Mouse (Mus musculus): ENCODE measurements around the gene Fam120b. TPM values are rescaled to one million over a fixed set of nuclear protein-coding genes. Genes with fewer than 3 reads are reported as not detected.

Gene Fam120b
- polyA plus RNA-seq, 1 experiment from 2014 or later: 35.7 TPM

- peaks cover 85% of the 10 kb centered on the region for H3K36me3 ChIP-seq
Observed at GRCm38 (mm10) chr17:15420021-15420603, 24.1 kb downstream of the Fam120b start.

GRCm38 (mm10) chr17:15421446-15421845 lies 25.4 kb downstream of the Fam120b start:
- no peak overlapping the region for H3K27ac ChIP-seq
- WGBS: 89% methylated on average over 6 of the region's 6 CpGs
- ATAC-seq (ENCODE audit: insufficient number of reproducible peaks, insufficient read depth, low FRiP score, low TSS enrichment): no peak
- H3K9ac ChIP-seq: no peak overlapping the region
- H3K36me3 ChIP-seq: peaks cover 84% of the 10 kb centered on the region
- no peak overlapping the region for H3K4me2 ChIP-seq (replicated peaks)
- no peak overlapping the region for H3K4me3 ChIP-seq
- no peaks in the 10 kb centered on the region for H3K9me3 ChIP-seq
- H3K27me3 ChIP-seq: no peaks in the 10 kb centered on the region
- no peaks in the 10 kb centered on the region for H3K4me1 ChIP-seq

More at GRCm38 (mm10) chr17:15420021-15420603, 24.1 kb downstream of the Fam120b start:
- Histone ChIP-seq H3K4me2 (replicated peaks) (no peak overlapping the region), H3K4me3 (no peak overlapping the region), H3K4me1 (no peaks in the 10 kb centered on the region), H3K27ac (no peak overlapping the region), H3K9ac (no peak overlapping the region), H3K27me3 (no peaks in the 10 kb centered on the region), H3K9me3 (no peaks in the 10 kb centered on the region)
- 92% methylated on average over 8 of the region's 8 CpGs for WGBS
- no peak for ATAC-seq (ENCODE audit: insufficient number of reproducible peaks, insufficient read depth, low FRiP score, low TSS enrichment)

GRCm38 (mm10) chr17:15422666-15423065 lies 26.7 kb downstream of the Fam120b start:
- 80% methylated on average over 9 of the region's 9 CpGs for WGBS
- no peak for ATAC-seq (ENCODE audit: insufficient number of reproducible peaks, insufficient read depth, low FRiP score, low TSS enrichment)
- no peak overlapping the region for H3K9ac ChIP-seq
- H3K27me3 ChIP-seq: no peaks in the 10 kb centered on the region
- H3K4me1 ChIP-seq: no peaks in the 10 kb centered on the region
- no peaks in the 10 kb centered on the region for H3K9me3 ChIP-seq
- no peak overlapping the region for H3K4me2 ChIP-seq (replicated peaks)
- H3K36me3 ChIP-seq: peaks cover 82% of the 10 kb centered on the region
- no peak overlapping the region for H3K4me3 ChIP-seq
- H3K27ac ChIP-seq: no peak overlapping the region

GRCm38 (mm10) chr17:15423080-15423765 lies 27.2 kb downstream of the Fam120b start:
- Histone ChIP-seq H3K27ac (no peak overlapping the region), H3K4me2 (replicated peaks) (no peak overlapping the region), H3K27me3 (no peaks in the 10 kb centered on the region), H3K9ac (no peak overlapping the region), H3K9me3 (no peaks in the 10 kb centered on the region), H3K4me1 (no peaks in the 10 kb centered on the region), H3K4me3 (no peak overlapping the region), H3K36me3 (peaks cover 81% of the 10 kb centered on the region)
- 83% methylated on average over 8 of the region's 8 CpGs for WGBS
- no peak for ATAC-seq (ENCODE audit: insufficient number of reproducible peaks, insufficient read depth, low FRiP score, low TSS enrichment)

GRCm38 (mm10) chr17:15425931-15426330 lies 29.9 kb downstream of the Fam120b start:
- WGBS: 86% methylated on average over 3 of the region's 3 CpGs
- Histone ChIP-seq H3K9ac (no peak overlapping the region), H3K4me2 (replicated peaks) (no peak overlapping the region), H3K9me3 (no peaks in the 10 kb centered on the region), H3K27ac (no peak overlapping the region), H3K4me3 (no peak overlapping the region), H3K4me1 (no peaks in the 10 kb centered on the region), H3K27me3 (no peaks in the 10 kb centered on the region), H3K36me3 (peaks cover 79% of the 10 kb centered on the region)
- no peak for ATAC-seq (ENCODE audit: insufficient number of reproducible peaks, insufficient read depth, low FRiP score, low TSS enrichment)

- Histone ChIP-seq H3K4me2 (replicated peaks) (no peak overlapping the region), H3K27ac (no peak overlapping the region), H3K27me3 (no peaks in the 10 kb centered on the region), H3K4me1 (no peaks in the 10 kb centered on the region), H3K4me3 (no peak overlapping the region), H3K36me3 (peaks cover 62% of the 10 kb centered on the region), H3K9me3 (no peaks in the 10 kb centered on the region), H3K9ac (no peak overlapping the region)
- no peak for ATAC-seq (ENCODE audit: insufficient number of reproducible peaks, insufficient read depth, low FRiP score, low TSS enrichment)
- 81% methylated on average over 6 of the region's 6 CpGs for WGBS
Observed at GRCm38 (mm10) chr17:15429451-15429850, 33.4 kb downstream of the Fam120b start.

GRCm38 (mm10) chr17:15429937-15430336 lies 33.9 kb downstream of the Fam120b start:
- Histone ChIP-seq H3K9ac (no peak overlapping the region), H3K9me3 (no peaks in the 10 kb centered on the region), H3K36me3 (peaks cover 59% of the 10 kb centered on the region), H3K4me2 (replicated peaks) (no peak overlapping the region), H3K27me3 (no peaks in the 10 kb centered on the region), H3K4me3 (no peak overlapping the region), H3K4me1 (no peaks in the 10 kb centered on the region), H3K27ac (no peak overlapping the region)
- WGBS: 76% methylated on average over 1 of the region's 1 CpGs
- no peak for ATAC-seq (ENCODE audit: insufficient number of reproducible peaks, insufficient read depth, low FRiP score, low TSS enrichment)

- Histone ChIP-seq H3K4me3 (no peak overlapping the region), H3K9me3 (no peaks in the 10 kb centered on the region), H3K27ac (no peak overlapping the region), H3K4me2 (replicated peaks) (no peak overlapping the region), H3K9ac (no peak overlapping the region), H3K4me1 (no peaks in the 10 kb centered on the region), H3K27me3 (no peaks in the 10 kb centered on the region), H3K36me3 (peaks cover 50% of the 10 kb centered on the region)
- no peak for ATAC-seq (ENCODE audit: insufficient number of reproducible peaks, insufficient read depth, low FRiP score, low TSS enrichment)
- 70% methylated on average over 5 of the region's 5 CpGs for WGBS
Observed at GRCm38 (mm10) chr17:15431021-15431514, 35.1 kb downstream of the Fam120b start.

- H3K27me3 ChIP-seq: no peaks in the 10 kb centered on the region
- H3K4me3 ChIP-seq: no peak overlapping the region
- H3K4me1 ChIP-seq: no peaks in the 10 kb centered on the region
- ATAC-seq (ENCODE audit: insufficient number of reproducible peaks, insufficient read depth, low FRiP score, low TSS enrichment): no peak
- 92% methylated on average over 4 of the region's 4 CpGs for WGBS
- H3K9ac ChIP-seq: no peak overlapping the region
- no peak overlapping the region for H3K4me2 ChIP-seq (replicated peaks)
- H3K9me3 ChIP-seq: no peaks in the 10 kb centered on the region
- H3K36me3 ChIP-seq: peaks cover 48% of the 10 kb centered on the region
- no peak overlapping the region for H3K27ac ChIP-seq
Observed at GRCm38 (mm10) chr17:15431551-15431950, 35.5 kb downstream of the Fam120b start.

- Histone ChIP-seq H3K27ac (no peak overlapping the region), H3K4me3 (no peak overlapping the region), H3K27me3 (no peaks in the 10 kb centered on the region), H3K36me3 (peaks cover 44% of the 10 kb centered on the region), H3K9me3 (no peaks in the 10 kb centered on the region), H3K4me2 (replicated peaks) (no peak overlapping the region), H3K9ac (no peak overlapping the region), H3K4me1 (no peaks in the 10 kb centered on the region)
- WGBS: 88% methylated on average over 3 of the region's 3 CpGs
- ATAC-seq (ENCODE audit: insufficient number of reproducible peaks, insufficient read depth, low FRiP score, low TSS enrichment): no peak
Observed at GRCm38 (mm10) chr17:15432036-15432435, 36.0 kb downstream of the Fam120b start.

GRCm38 (mm10) chr17:15434748-15435147 lies 38.7 kb downstream of the Fam120b start:
- peaks cover 28% of the 10 kb centered on the region for H3K36me3 ChIP-seq
- no peak overlapping the region for H3K4me2 ChIP-seq (replicated peaks)
- no peak overlapping the region for H3K4me3 ChIP-seq
- no peak overlapping the region for H3K27ac ChIP-seq
- ATAC-seq (ENCODE audit: insufficient number of reproducible peaks, insufficient read depth, low FRiP score, low TSS enrichment): no peak
- no peaks in the 10 kb centered on the region for H3K27me3 ChIP-seq
- H3K9me3 ChIP-seq: no peaks in the 10 kb centered on the region
- WGBS: 74% methylated on average over 3 of the region's 3 CpGs
- no peak overlapping the region for H3K9ac ChIP-seq
- H3K4me1 ChIP-seq: no peaks in the 10 kb centered on the region

GRCm38 (mm10) chr17:15440067-15440462 lies 44.1 kb downstream of the Fam120b start:
- no peaks in the 10 kb centered on the region for H3K27me3 ChIP-seq
- no peaks in the 10 kb centered on the region for H3K36me3 ChIP-seq
- H3K4me1 ChIP-seq: peaks cover 13% of the 10 kb centered on the region
- H3K9ac ChIP-seq: no peak overlapping the region
- ATAC-seq (ENCODE audit: insufficient number of reproducible peaks, insufficient read depth, low FRiP score, low TSS enrichment): no peak
- no peaks in the 10 kb centered on the region for H3K9me3 ChIP-seq
- WGBS: 69% methylated on average over 8 of the region's 8 CpGs
- H3K4me2 ChIP-seq (replicated peaks): peak overlapping the region; percentile 35
- H3K27ac ChIP-seq: peak overlapping the region; percentile 52; the same call in 1 of the 2 replicates
- no peak overlapping the region for H3K4me3 ChIP-seq
